Mouse (Mus musculus): ENCODE results near the gene Ip6k3. TPM values are rescaled to one million over a fixed set of nuclear protein-coding genes. Genes with fewer than 3 reads are reported as not detected.

Ip6k3 gene
- polyA plus RNA-seq, 1 experiment from 2014 or later = not detected

DNA sequence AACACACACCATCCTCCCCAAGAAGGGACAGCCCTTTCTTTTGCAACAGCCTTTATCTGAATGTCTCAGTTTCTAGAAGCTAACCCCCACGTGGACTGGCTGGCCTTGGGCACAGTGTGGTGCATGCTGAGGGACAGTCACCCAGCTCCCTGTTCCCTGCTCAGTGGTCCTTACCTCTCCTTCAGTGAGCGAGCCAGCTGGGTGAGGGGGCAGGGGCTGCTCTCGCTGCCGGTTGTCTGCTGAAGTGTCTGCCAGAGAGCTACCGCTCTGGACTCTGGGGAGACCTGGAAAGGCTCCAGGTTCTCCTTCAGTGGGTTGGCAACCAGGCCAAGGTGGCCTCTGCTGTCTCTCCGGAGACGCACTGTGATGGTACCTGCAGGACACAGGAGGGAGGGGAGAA, 16.7 kb downstream of the Ip6k3 start:
- Histone ChIP-seq H3K36me3 (ENCODE audit: control insufficient read depth, insufficient read depth) (no peaks in the 10 kb centered on the region), H3K4me3 (replicated peaks; ENCODE audit: low read length) (no peak overlapping the region), H3K9ac (replicated peaks; ENCODE audit: low read depth, low read length) (no peak overlapping the region), H3K4me1 (replicated peaks; ENCODE audit: control insufficient read depth, insufficient read depth, low read length) (peaks cover 14% of the 10 kb centered on the region), H3K27ac (ENCODE audit: low read length) (no peak overlapping the region), H3K27me3 (replicated peaks; ENCODE audit: control insufficient read depth, insufficient read depth, low read length) (no peaks in the 10 kb centered on the region), H3K9me3 (ENCODE audit: control insufficient read depth, low read length) (no peaks in the 10 kb centered on the region), H3K4me2 (ENCODE audit: low read length) (no peak overlapping the region)
- WGBS = 49% methylated on average over 7 of the region's 7 CpGs
- ATAC-seq = no peak

DNA sequence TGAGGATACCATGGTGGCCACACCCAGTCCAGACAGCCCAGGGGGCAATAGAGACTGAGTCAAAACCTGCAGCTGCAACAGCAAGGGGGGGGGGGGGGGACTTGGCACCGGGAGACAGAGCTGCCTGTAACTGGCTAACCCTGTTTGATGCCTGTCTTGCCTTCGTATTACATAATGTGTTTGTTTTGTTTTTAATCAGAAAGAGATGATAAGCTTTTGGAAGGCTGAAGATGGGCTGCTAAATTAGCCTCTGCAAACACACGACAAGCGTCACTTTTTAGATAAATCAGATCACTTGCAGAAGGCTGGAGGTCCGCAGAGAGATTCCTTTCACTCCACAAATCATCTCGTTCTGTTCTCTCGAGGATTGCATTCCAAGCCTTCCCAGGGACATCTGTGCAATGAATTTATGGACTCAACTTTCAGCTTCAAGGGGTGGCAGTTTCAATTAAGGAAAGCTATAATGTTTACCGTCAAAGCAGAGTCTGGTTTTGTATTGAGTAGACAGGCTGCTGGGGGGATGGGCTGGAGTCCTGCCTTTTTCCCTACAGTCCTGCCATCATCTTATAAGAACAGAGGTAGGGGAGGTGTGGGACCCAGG, 21.2 kb downstream of the Ip6k3 start:
- Histone ChIP-seq H3K9me3 (ENCODE audit: control insufficient read depth, low read length) (no peaks in the 10 kb centered on the region), H3K36me3 (ENCODE audit: control insufficient read depth, insufficient read depth) (no peaks in the 10 kb centered on the region), H3K4me3 (replicated peaks; ENCODE audit: low read length) (no peak overlapping the region), H3K9ac (replicated peaks; ENCODE audit: low read depth, low read length) (no peak overlapping the region), H3K4me1 (replicated peaks; ENCODE audit: control insufficient read depth, insufficient read depth, low read length) (peaks cover 14% of the 10 kb centered on the region), H3K27me3 (replicated peaks; ENCODE audit: control insufficient read depth, insufficient read depth, low read length) (no peaks in the 10 kb centered on the region), H3K27ac (ENCODE audit: low read length) (no peak overlapping the region), H3K4me2 (ENCODE audit: low read length) (no peak overlapping the region)
- ATAC-seq = no peak
- 18% methylated on average over 8 of the region's 8 CpGs for WGBS

DNA sequence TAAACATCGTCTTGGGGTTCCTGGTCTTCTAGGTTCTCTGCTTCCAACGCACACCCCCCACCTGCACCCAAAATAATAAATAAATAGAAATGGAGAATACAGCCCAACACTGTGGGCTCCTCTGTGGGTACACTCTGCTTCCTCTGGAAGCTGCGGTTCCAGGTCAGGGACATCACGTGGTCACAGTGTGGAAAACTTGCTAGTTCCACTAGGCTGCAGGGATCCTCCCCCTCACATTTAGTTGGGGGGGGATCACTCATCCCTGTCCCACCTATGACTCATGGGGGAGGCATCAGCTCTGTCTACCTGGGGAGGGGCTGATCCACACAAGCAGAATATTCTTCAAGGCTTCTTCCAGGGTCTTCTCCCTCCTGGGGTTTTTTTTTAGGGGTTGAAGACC, 23.4 kb downstream of the Ip6k3 start:
- H3K27me3 ChIP-seq (replicated peaks; ENCODE audit: control insufficient read depth, insufficient read depth, low read length) = no peaks in the 10 kb centered on the region
- 67% methylated on average over 4 of the region's 4 CpGs for WGBS
- no peak overlapping the region for H3K27ac ChIP-seq (ENCODE audit: low read length)
- H3K4me3 ChIP-seq (replicated peaks; ENCODE audit: low read length) = no peak overlapping the region
- no peak overlapping the region for H3K4me2 ChIP-seq (ENCODE audit: low read length)
- ATAC-seq = no peak
- H3K9ac ChIP-seq (replicated peaks; ENCODE audit: low read depth, low read length) = no peak overlapping the region
- no peaks in the 10 kb centered on the region for H3K36me3 ChIP-seq (ENCODE audit: control insufficient read depth, insufficient read depth)
- H3K9me3 ChIP-seq (ENCODE audit: control insufficient read depth, low read length) = no peaks in the 10 kb centered on the region
- H3K4me1 ChIP-seq (replicated peaks; ENCODE audit: control insufficient read depth, insufficient read depth, low read length) = peaks cover 22% of the 10 kb centered on the region

DNA sequence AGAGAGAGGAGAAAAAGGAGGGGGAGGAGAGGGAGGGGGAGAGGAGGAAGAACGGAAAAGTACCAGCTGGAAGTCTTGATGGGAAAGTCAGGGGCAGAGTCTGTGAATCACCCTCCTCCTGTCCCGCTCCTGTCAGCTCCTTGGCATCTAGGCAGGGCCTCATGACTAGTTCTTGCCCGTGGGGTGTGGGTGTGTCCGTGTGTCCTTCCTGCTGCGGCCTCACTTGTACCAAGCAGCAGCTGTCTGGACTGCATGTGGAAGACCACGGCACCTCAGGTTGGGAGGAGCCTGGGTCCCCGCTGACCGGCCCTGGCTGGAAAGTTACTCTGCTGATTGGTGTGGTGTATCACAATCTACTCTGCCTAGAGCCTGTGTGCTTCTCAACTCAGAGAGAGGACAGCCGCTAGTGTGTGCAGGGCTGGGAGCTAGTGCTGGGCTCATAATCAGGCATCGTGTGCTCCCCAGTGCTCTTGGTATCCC, 25.6 kb downstream of the Ip6k3 start:
- WGBS = 43% methylated on average over 10 of the region's 10 CpGs
- Histone ChIP-seq H3K27me3 (replicated peaks; ENCODE audit: control insufficient read depth, insufficient read depth, low read length) (no peaks in the 10 kb centered on the region), H3K4me1 (replicated peaks; ENCODE audit: control insufficient read depth, insufficient read depth, low read length) (peaks cover 32% of the 10 kb centered on the region), H3K9ac (replicated peaks; ENCODE audit: low read depth, low read length) (no peak overlapping the region), H3K4me3 (replicated peaks; ENCODE audit: low read length) (no peak overlapping the region), H3K9me3 (ENCODE audit: control insufficient read depth, low read length) (no peaks in the 10 kb centered on the region), H3K36me3 (ENCODE audit: control insufficient read depth, insufficient read depth) (no peaks in the 10 kb centered on the region), H3K27ac (ENCODE audit: low read length) (no peak overlapping the region), H3K4me2 (ENCODE audit: low read length) (no peak overlapping the region)
- no peak for ATAC-seq

DNA sequence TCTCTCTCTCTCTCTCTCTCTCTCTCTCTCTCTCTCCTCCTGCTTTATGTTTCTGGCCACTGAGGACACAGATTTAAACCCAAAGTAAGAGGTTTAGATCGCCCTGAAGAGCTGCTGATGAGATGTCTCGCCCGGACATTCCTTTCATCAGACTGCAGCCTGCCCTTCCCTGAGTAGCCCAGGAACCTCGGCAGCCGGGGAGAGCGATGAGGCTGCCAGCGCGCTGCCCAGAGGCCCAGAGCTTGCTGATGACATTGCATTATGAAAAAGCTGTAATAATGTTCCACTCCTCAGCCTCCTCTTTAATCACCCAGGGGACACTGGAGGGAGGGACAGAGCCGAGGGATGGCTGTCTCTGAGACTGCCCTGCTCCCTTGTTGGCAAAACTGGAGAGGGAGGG, 27.3 kb downstream of the Ip6k3 start:
- no peaks in the 10 kb centered on the region for H3K9me3 ChIP-seq (ENCODE audit: control insufficient read depth, low read length)
- no peak overlapping the region for H3K4me3 ChIP-seq (replicated peaks; ENCODE audit: low read length)
- no peak overlapping the region for H3K4me2 ChIP-seq (ENCODE audit: low read length)
- no peak overlapping the region for H3K9ac ChIP-seq (replicated peaks; ENCODE audit: low read depth, low read length)
- peaks cover 20% of the 10 kb centered on the region for H3K4me1 ChIP-seq (replicated peaks; ENCODE audit: control insufficient read depth, insufficient read depth, low read length)
- no peak overlapping the region for H3K27ac ChIP-seq (ENCODE audit: low read length)
- no peak for ATAC-seq
- no peaks in the 10 kb centered on the region for H3K27me3 ChIP-seq (replicated peaks; ENCODE audit: control insufficient read depth, insufficient read depth, low read length)
- WGBS = 34% methylated on average over 9 of the region's 9 CpGs
- H3K36me3 ChIP-seq (ENCODE audit: control insufficient read depth, insufficient read depth) = no peaks in the 10 kb centered on the region

DNA sequence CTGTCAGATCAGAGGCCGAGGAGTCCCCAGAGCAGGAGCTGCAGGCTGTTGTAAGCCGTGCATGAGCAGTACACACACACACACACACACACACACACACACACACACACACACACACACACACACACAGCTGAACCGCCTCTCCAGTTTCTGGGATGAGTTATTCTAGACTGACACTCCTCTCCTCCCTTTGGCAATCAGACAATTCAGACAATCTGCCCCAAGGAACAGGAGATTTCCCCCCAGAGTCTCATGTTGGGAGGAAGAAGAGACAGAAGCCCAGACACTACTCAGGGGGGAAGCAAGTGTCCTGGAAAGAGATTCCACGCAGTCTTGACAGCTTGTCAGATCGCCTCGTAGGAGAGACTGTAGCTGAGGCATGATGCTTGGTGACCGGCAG, 28.3 kb downstream of the Ip6k3 start:
- 23% methylated on average over 7 of the region's 7 CpGs for WGBS
- no peaks in the 10 kb centered on the region for H3K9me3 ChIP-seq (ENCODE audit: control insufficient read depth, low read length)
- H3K9ac ChIP-seq (replicated peaks; ENCODE audit: low read depth, low read length) = no peak overlapping the region
- H3K4me2 ChIP-seq (ENCODE audit: low read length) = no peak overlapping the region
- H3K4me1 ChIP-seq (replicated peaks; ENCODE audit: control insufficient read depth, insufficient read depth, low read length) = peaks cover 21% of the 10 kb centered on the region
- no peak overlapping the region for H3K4me3 ChIP-seq (replicated peaks; ENCODE audit: low read length)
- ATAC-seq = no peak
- H3K27ac ChIP-seq (ENCODE audit: low read length) = no peak overlapping the region
- H3K36me3 ChIP-seq (ENCODE audit: control insufficient read depth, insufficient read depth) = no peaks in the 10 kb centered on the region
- no peaks in the 10 kb centered on the region for H3K27me3 ChIP-seq (replicated peaks; ENCODE audit: control insufficient read depth, insufficient read depth, low read length)

DNA sequence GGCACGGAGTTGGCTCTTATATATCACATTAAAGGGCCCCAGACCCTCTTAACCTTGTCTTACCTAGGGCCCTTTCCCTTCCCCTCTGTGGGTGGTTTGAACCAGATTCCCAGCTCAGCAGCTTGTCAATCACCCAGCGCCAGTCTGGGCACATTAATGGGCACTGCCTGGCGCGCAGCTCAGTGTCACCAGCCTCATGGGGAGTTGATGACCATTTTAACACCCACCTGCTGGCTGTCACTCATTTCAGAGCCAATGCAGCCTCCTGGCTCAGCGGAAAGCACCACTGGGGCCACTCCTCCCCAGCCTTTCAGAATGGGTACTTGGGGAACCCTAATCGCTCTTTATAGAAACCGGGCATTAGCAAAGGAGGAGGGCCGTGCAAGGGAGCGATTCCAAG, 29.2 kb downstream of the Ip6k3 start:
- Histone ChIP-seq H3K27me3 (replicated peaks; ENCODE audit: control insufficient read depth, insufficient read depth, low read length) (no peaks in the 10 kb centered on the region), H3K9ac (replicated peaks; ENCODE audit: low read depth, low read length) (no peak overlapping the region), H3K9me3 (ENCODE audit: control insufficient read depth, low read length) (no peaks in the 10 kb centered on the region), H3K4me3 (replicated peaks; ENCODE audit: low read length) (no peak overlapping the region), H3K27ac (ENCODE audit: low read length) (no peak overlapping the region), H3K4me1 (replicated peaks; ENCODE audit: control insufficient read depth, insufficient read depth, low read length) (peaks cover 23% of the 10 kb centered on the region), H3K36me3 (ENCODE audit: control insufficient read depth, insufficient read depth) (no peaks in the 10 kb centered on the region), H3K4me2 (ENCODE audit: low read length) (no peak overlapping the region)
- no peak for ATAC-seq
- 14% methylated on average over 9 of the region's 9 CpGs for WGBS

DNA sequence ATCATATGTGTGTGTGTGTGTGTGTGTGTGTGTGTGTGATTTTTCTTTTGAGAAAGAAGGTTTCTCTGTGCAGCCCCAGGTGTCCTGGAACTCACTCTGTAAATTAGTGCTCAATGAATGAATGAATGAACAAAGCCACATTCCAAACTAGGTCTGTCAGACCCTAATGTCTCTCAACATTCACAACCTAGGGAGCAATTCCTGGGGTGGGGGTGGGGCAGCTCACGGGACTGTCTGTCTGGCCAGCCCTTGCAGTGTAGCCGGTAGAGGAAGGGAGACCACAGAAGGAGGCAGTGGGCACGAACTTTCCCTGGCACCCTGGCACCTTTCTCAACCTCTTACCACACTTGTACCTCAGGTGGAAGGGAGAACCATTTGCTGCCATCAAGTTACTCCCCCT, 32.9 kb downstream of the Ip6k3 start:
- no peak overlapping the region for H3K27ac ChIP-seq (ENCODE audit: low read length)
- H3K4me1 ChIP-seq (replicated peaks; ENCODE audit: control insufficient read depth, insufficient read depth, low read length) = peaks cover 34% of the 10 kb centered on the region
- H3K36me3 ChIP-seq (ENCODE audit: control insufficient read depth, insufficient read depth) = no peaks in the 10 kb centered on the region
- H3K27me3 ChIP-seq (replicated peaks; ENCODE audit: control insufficient read depth, insufficient read depth, low read length) = no peaks in the 10 kb centered on the region
- no peak overlapping the region for H3K4me3 ChIP-seq (replicated peaks; ENCODE audit: low read length)
- no peak overlapping the region for H3K9ac ChIP-seq (replicated peaks; ENCODE audit: low read depth, low read length)
- 9% methylated on average over 3 of the region's 3 CpGs for WGBS
- no peak for ATAC-seq
- no peak overlapping the region for H3K4me2 ChIP-seq (ENCODE audit: low read length)
- H3K9me3 ChIP-seq (ENCODE audit: control insufficient read depth, low read length) = no peaks in the 10 kb centered on the region

DNA sequence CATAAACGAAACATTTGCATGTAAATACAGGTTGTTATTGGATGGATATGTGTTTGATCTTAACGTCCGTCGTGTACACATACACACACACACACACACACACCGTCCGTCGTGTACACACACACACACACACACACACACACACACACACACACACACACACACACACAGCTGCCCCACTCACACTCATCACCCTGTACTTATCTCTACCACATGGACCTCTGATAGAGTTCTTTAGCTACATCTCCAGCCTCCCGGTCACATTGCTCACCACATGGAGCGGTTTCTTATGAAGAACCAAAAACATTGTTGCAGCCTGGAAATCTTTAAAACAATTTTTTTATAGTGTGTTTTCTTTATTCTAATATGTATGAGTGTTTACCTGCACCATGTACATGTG, 33.4 kb downstream of the Ip6k3 start:
- 20% methylated on average over 9 of the region's 9 CpGs for WGBS
- peak overlapping the region; percentile 82 for H3K27ac ChIP-seq (ENCODE audit: low read length)
- no peaks in the 10 kb centered on the region for H3K36me3 ChIP-seq (ENCODE audit: control insufficient read depth, insufficient read depth)
- H3K9me3 ChIP-seq (ENCODE audit: control insufficient read depth, low read length) = no peaks in the 10 kb centered on the region
- peak overlapping the region; percentile 61 for H3K4me2 ChIP-seq (ENCODE audit: low read length)
- H3K4me3 ChIP-seq (replicated peaks; ENCODE audit: low read length) = peak overlapping the region; percentile 76
- peak overlapping the region; percentile 76 for H3K9ac ChIP-seq (replicated peaks; ENCODE audit: low read depth, low read length)
- peaks cover 34% of the 10 kb centered on the region for H3K4me1 ChIP-seq (replicated peaks; ENCODE audit: control insufficient read depth, insufficient read depth, low read length)
- no peak for ATAC-seq
- no peaks in the 10 kb centered on the region for H3K27me3 ChIP-seq (replicated peaks; ENCODE audit: control insufficient read depth, insufficient read depth, low read length)

Data from forebrain, embryonic 16.5 days (tissue).